In genomic region chr4:132080492-132080983, GRCm38 (mm10) we compare ENCODE assay signal across 24 mouse cellular contexts. TPM values are rescaled to one million over a fixed set of nuclear protein-coding genes. Genes with fewer than 3 reads are reported as not detected.
"Had no signal": no experiment of that assay in that cellular context is flagged by ENCODE, and none has a peak within 500 bp of the region (broad histone marks: within the 10 kb centered on the region; RNA-seq: fewer than 3 reads in every experiment).

No protein-coding gene starts in this region.

- DNase-seq: gastrocnemius, postnatal 25 days; heart, adult 11 months; heart, adult 2 months; heart, postnatal 4 days; liver; liver, embryonic 13.5 days had no signal

- H3K9me3 ChIP-seq: heart, embryonic 12.5 days; hindbrain, embryonic 10.5 days; hindbrain, embryonic 12.5 days; intestine, embryonic 15.5 days; limb, embryonic 10.5 days; limb, embryonic 12.5 days; liver, embryonic 13.5 days; liver, embryonic 15.5 days had no signal

- H3K4me1 ChIP-seq: intestine, embryonic 15.5 days had no signal

- H3K4me2 ChIP-seq: heart, embryonic 12.5 days; hindbrain, embryonic 12.5 days; hindbrain, embryonic 14.5 days; intestine, embryonic 15.5 days; limb, embryonic 12.5 days; liver, embryonic 11.5 days; liver, embryonic 13.5 days had no signal

- H3K27me3 ChIP-seq: heart, embryonic 12.5 days; hindbrain, embryonic 12.5 days; intestine, embryonic 15.5 days; liver, embryonic 13.5 days; liver, embryonic 15.5 days had no signal

- H3K36me3 ChIP-seq: heart, embryonic 12.5 days; hindbrain, embryonic 10.5 days; hindbrain, embryonic 12.5 days; intestine, embryonic 15.5 days; limb, embryonic 10.5 days; limb, embryonic 12.5 days; liver, embryonic 13.5 days; liver, embryonic 15.5 days had no signal

- H3K9ac ChIP-seq: heart, embryonic 12.5 days; hindbrain, embryonic 12.5 days; hindbrain, embryonic 14.5 days; intestine, embryonic 15.5 days; limb, embryonic 12.5 days; liver, embryonic 13.5 days had no signal

- ATAC-seq: hindbrain, embryonic 16.5 days; inflammation-experienced regulatory T-cells, adult 6 months; intestine, embryonic 15.5 days; intestine, postnatal 0 days had no signal

- H3K4me3 ChIP-seq: heart, adult 2 months; heart, embryonic 12.5 days; hindbrain, embryonic 10.5 days; hindbrain, embryonic 12.5 days; intestine, embryonic 15.5 days; layer of hippocampus, adult 2 months; left cerebral cortex, adult 2 months; limb, embryonic 10.5 days; limb, embryonic 12.5 days; liver, embryonic 13.5 days; liver, embryonic 15.5 days had no signal

- H3K27ac ChIP-seq: heart, adult 2 months; hindbrain, embryonic 10.5 days; hindbrain, embryonic 12.5 days; hindbrain, embryonic 14.5 days; intestine, embryonic 15.5 days; layer of hippocampus, adult 2 months; left cerebral cortex, adult 2 months; limb, embryonic 10.5 days; limb, embryonic 12.5 days; liver, embryonic 13.5 days; liver, embryonic 15.5 days had no signal

RNA-seq across cellular contexts. Expression of gene Gm10300, which starts 6.0 kb away (rescaled TPM):
- total RNA-seq: gastrocnemius, postnatal 25 days; layer of hippocampus, adult 2 months; layer of hippocampus, postnatal 10 days; layer of hippocampus, postnatal 25 days; left cerebral cortex, adult 2 months; left cerebral cortex, postnatal 14 days had no signal
- polyA plus RNA-seq: hindbrain, embryonic 14.5 days; hindbrain, embryonic 16.5 days; inflammation-experienced regulatory T-cells, adult 6 months; kidney, embryonic 14.5 days; limb, embryonic 10.5 days had no signal
